Mouse (Mus musculus): ENCODE data around the gene Sft2d1.

- TF ChIP-seq CTCF (IDR thresholded peaks at IDR 0.05; ENCODE audit: low read depth, low read length) = no peak
- no peak for TF ChIP-seq GATA1 (IDR thresholded peaks at IDR 0.05; ENCODE audit: borderline replicate concordance, low read length)
- TF ChIP-seq POLR2AphosphoS5 (IDR thresholded peaks at IDR 0.05; ENCODE audit: insufficient replicate concordance, low read depth, low read length) = no peak
- no peak for TF ChIP-seq GATA2 (IDR thresholded peaks at IDR 0.05; ENCODE audit: borderline replicate concordance, low read depth, low read length)
Measured at GRCm38 (mm10) chr17:8298281-8298680, 12.6 kb upstream of the Sft2d1 start.
